Mouse (Mus musculus) monocyte, adult 5-6 weeks (primary cell): ENCODE measurements around the gene Wdr18. TPM values are rescaled to one million over a fixed set of nuclear protein-coding genes. Genes with fewer than 3 reads are reported as not detected.

ENCODE experiments used
- ATAC-seq: fragments of 153-309, 156-312 bp; replicated peaks from 2 replicates; pipeline ENCODE4 v1.8.0; 2017; ENCODE audit warnings: mild to moderate bottlenecking; ENCODE audit not compliant: low TSS enrichment, insufficient number of reproducible peaks, severe bottlenecking, poor library complexity, low FRiP score
- total RNA-seq: library from RNA; stranded (forward); fragments of 200-1000, 200-491, 200-594 nt; gene quantifications from 3 replicates; pipeline ENCODE4 v1.2.3, GENCODE M21; 2017

The Wdr18 gene
- total RNA-seq, 1 experiment from 2014 or later, result 14.2 TPM

DNA sequence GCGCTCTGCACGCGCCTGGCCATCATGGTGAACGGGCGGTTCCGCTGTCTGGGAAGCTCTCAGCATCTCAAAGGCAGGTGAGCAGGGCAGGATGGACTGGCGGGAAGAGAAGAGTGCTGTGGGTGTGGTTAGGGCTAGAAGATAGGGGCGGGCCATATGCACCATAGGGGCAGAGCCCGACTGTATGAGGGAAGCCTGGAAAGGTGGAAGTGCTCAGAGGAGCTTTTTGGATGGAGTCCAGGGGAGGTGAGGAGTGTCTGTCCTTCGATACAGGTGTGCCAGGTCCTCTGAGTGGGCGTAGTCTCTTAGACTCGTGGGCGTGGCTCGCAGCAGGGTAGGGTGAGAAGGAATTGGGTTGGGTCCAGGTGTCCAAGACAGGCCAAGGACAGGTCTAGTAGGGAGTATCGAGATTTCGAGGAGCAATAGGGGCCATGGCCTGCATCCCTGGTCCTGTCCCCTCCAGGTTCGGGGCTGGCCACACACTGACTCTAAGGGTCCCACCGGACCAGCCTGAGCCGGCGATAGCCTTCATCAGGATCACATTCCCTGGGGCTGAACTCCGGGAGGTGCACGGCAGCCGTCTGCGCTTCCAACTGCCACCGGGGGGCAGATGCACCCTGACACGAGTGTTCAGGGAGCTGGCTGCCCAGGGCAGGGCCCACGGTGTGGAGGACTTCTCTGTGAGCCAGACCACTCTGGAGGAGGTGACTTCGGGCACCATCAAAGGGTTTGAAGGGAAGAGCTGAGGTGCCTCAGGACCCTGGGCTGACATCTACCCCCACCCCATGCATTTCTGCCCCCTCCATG, 54.7 kb downstream of the Wdr18 start:
- no peak for ATAC-seq

DNA sequence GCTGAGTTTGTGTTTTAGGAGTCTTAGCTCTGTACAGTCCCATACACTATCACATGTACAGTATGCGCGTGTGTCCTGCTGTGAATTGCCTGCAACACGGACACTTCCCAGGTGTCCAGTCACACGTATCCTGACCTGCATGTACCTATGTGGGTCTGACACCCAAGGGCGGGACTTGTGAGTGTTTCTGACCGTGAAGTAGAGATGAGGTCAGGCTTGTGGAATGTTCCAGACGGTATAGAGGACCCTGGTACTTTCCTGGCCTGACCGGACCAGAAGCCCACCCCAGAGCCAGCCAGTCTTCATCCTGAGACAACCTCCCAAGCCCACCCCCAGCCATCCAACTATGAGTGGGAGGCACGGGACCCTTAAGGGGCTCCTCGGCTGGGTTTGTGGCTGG, 55.6 kb downstream of the Wdr18 start:
- ATAC-seq, result no peak

- ATAC-seq, result peak; percentile 72
Measured at GRCm38 (mm10) chr10:80016511-80016910, 56.6 kb downstream of the Wdr18 start, which contains the start of gene Arhgap45. Arhgap45 (plus strand) TSS chr10:80016653.

GRCm38 (mm10) chr10:80016931-80017330, 57.0 kb downstream of the Wdr18 start:
- peak; percentile 19 for ATAC-seq

GRCm38 (mm10) chr10:80017361-80017760, 57.4 kb downstream of the Wdr18 start:
- peak; percentile 51 for ATAC-seq

DNA sequence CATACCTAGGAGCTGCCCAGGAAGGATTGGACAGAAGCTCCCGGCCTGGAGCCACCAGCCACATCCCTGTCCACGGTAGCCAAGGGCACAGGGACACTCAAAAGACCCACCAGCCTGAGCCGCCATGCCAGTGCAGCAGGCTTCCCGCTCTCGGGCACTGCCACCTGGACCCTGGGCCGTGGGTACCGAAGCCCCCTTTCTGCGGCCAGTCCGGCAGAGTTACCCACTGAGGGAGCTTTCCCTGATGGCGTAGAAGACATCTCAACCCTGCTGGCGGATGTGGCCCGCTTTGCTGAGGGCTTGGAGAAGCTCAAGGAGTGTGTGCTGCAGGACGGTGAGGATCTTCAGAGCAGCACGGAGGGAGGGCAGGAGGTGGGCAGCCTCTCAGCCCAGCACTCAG, 57.8 kb downstream of the Wdr18 start:
- 0 out of 2 replicates have a peak, but pooled peaks have one; percentile 0 for ATAC-seq

- peak; percentile 30 for ATAC-seq
Measured at GRCm38 (mm10) chr10:80018739-80019297, 58.9 kb downstream of the Wdr18 start.

DNA sequence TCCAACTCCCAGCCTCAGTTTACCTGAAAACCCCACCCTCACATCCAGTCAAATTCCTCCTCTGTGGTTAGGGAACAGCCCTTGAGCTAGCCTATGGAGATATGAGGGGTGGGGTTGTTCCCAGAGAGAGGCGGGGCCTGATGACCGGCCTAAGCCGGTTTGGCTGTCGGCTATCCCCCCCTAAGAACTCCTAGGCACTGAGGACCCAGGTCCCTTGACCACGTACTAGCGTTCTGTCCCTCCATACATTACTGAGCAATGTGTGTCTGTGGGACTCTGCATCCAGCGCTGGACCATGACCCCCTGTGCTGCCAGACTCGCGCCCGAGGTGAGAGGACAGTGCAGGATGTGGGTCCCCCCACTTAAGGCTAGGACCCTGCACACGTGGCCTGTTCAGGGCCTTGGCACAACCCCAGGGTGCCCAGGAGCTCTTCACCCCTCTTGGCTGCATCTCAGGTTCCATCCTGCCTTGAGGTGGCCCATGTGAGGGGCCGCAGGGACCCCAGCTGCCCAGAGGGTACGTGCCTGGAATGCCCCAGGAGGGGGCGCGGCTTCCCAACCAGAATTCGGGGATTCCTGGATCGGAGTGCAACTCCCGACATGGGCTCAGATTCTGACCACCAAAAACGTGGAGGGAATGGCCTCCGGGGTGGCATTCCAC, 59.6 kb downstream of the Wdr18 start:
- ATAC-seq, result no peak

Other genes with a start within 250 kb of the Wdr18 start
- gene Hcn2, start 243.5 kb upstream of the Wdr18 start, total RNA-seq, result not detected in 3 replicates
- 8.3 to 15.9 TPM (median 10.4 TPM) in 3 replicates for gene Polrmt, start 213.6 kb upstream of the Wdr18 start, total RNA-seq
- gene Fgf22, start 205.1 kb upstream of the Wdr18 start, total RNA-seq, result not detected in 3 replicates
- 3.5 to 18.0 TPM (median 8.8 TPM) in 3 replicates for gene Rnf126, start 193.2 kb upstream of the Wdr18 start, total RNA-seq
- 1.3 to 3.3 TPM (median 2.0 TPM) in 3 replicates for gene Fstl3, start 182.9 kb upstream of the Wdr18 start, total RNA-seq
- 0.21 to 2.1 TPM in 2 of 3 replicates, not detected in the other for gene Prss57, start 169.2 kb upstream of the Wdr18 start, total RNA-seq
- gene Palm, start 166.6 kb upstream of the Wdr18 start, total RNA-seq, result 21.3 to 30.9 TPM (median 27.0 TPM) in 3 replicates
- not detected in 3 replicates for gene Misp, start 139.2 kb upstream of the Wdr18 start, total RNA-seq
- gene Ptbp1, start 105.7 kb upstream of the Wdr18 start, total RNA-seq, result 55.7 to 124 TPM (median 78.8 TPM) in 3 replicates
- gene Prtn3, start 85.7 kb upstream of the Wdr18 start, total RNA-seq, result not detected in 3 replicates
- gene Plppr3, start 85.5 kb upstream of the Wdr18 start, total RNA-seq, result 0.95 TPM in 1 of 3 replicates, not detected in the others
- gene Elane, start 73.9 kb upstream of the Wdr18 start, total RNA-seq, result not detected in 3 replicates
- gene Cfd, start 69.3 kb upstream of the Wdr18 start, total RNA-seq, result not detected in 3 replicates
- 13.3 to 16.8 TPM (median 13.3 TPM) in 3 replicates for gene Med16, start 51.2 kb upstream of the Wdr18 start, total RNA-seq
- gene Gm26602, start 49.3 kb upstream of the Wdr18 start, total RNA-seq, result not detected in 3 replicates
- 0.39 TPM in 1 of 3 replicates, not detected in the others for gene Kiss1r, start 43.2 kb upstream of the Wdr18 start, total RNA-seq
- gene R3hdm4, start 38.9 kb upstream of the Wdr18 start, total RNA-seq, result 23.4 to 53.8 TPM (median 35.4 TPM) in 3 replicates
- 35.3 to 38.9 TPM (median 36.8 TPM) in 3 replicates for gene Arid3a, start 33.1 kb upstream of the Wdr18 start, total RNA-seq
- not detected in 3 replicates for gene Grin3b, start 10.6 kb downstream of the Wdr18 start, total RNA-seq
- 49.0 to 80.6 TPM (median 59.1 TPM) in 3 replicates for gene Tmem259, start 24.2 kb downstream of the Wdr18 start, total RNA-seq
- gene Cnn2, start 28.4 kb downstream of the Wdr18 start, total RNA-seq, result 210 to 295 TPM (median 228 TPM) in 3 replicates
- gene Abca7, start 36.3 kb downstream of the Wdr18 start, total RNA-seq, result 33.6 to 53.0 TPM (median 45.9 TPM) in 3 replicates
- gene Arhgap45, start 56.5 kb downstream of the Wdr18 start, total RNA-seq, result 356 to 478 TPM (median 365 TPM) in 3 replicates
- gene Polr2e, start 79.6 kb downstream of the Wdr18 start, total RNA-seq, result 83.4 to 130 TPM (median 95.9 TPM) in 3 replicates
- 250 to 253 TPM (median 251 TPM) in 3 replicates for gene Gpx4, start 87.0 kb downstream of the Wdr18 start, total RNA-seq
- gene Sbno2, start 145.4 kb downstream of the Wdr18 start, total RNA-seq, result 50.6 to 75.0 TPM (median 51.9 TPM) in 3 replicates
- 155 to 177 TPM (median 155 TPM) in 3 replicates for gene Stk11, start 155.7 kb downstream of the Wdr18 start, total RNA-seq
- gene Atp5d, start 178.5 kb downstream of the Wdr18 start, total RNA-seq, result 26.1 to 49.8 TPM (median 29.5 TPM) in 3 replicates
- gene Cbarp, start 180.7 kb downstream of the Wdr18 start, total RNA-seq, result 0.29 to 5.8 TPM (median 4.1 TPM) in 3 replicates
- gene Midn, start 188.1 kb downstream of the Wdr18 start, total RNA-seq, result 27.3 to 65.5 TPM (median 29.9 TPM) in 3 replicates
- gene Cirbp, start 205.8 kb downstream of the Wdr18 start, total RNA-seq, result 137 to 163 TPM (median 145 TPM) in 3 replicates
- 16.2 to 29.1 TPM (median 18.0 TPM) in 3 replicates for gene 1600002K03Rik, start 212.8 kb downstream of the Wdr18 start, total RNA-seq
- 1.0 TPM in 1 of 3 replicates, not detected in the others for gene Efna2, start 219.3 kb downstream of the Wdr18 start, total RNA-seq